Mouse (Mus musculus) megakaryocyte, adult 5-6 weeks (primary cell): Measurements from ENCODE around the gene Gm10563. TPM values are rescaled to one million over a fixed set of nuclear protein-coding genes. Genes with fewer than 3 reads are reported as not detected.
"Not testable (repeated sequence)": the region's sequence is repeated elsewhere in the genome, so short reads cannot be mapped to it uniquely, and the experiment has no call there.

Experiments used
- ATAC-seq: 2 replicates; pipeline ENCODE4 v1.8.0; 2016; ENCODE audit warnings: mild to moderate bottlenecking, inconsistent platforms; ENCODE audit not compliant: poor library complexity, severe bottlenecking
- total RNA-seq, 2 experiments: library from RNA; stranded (forward) in 1 of 2; stranded (reverse) in 1 of 2; fragments of 153-499, 151-499 nt in 1 of 2; fragments of 221-1000, 200-1000 nt in 1 of 2; gene quantifications; 2 replicates each; pipeline versions ENCODE4 v1.2.3 to v1.2.4; 2015 to 2017

Gm10563 gene
- total RNA-seq (2015) (not detected in 2 replicates), total RNA-seq (2017) (not detected in 2 replicates)

GRCm38 (mm10) chr4:155645308-155645707 lies at the start of gene Gm10563:
Gm10563 (minus strand) TSS chr4:155645408.
- not testable (repeated sequence) for ATAC-seq

- ATAC-seq: peak; percentile 85
Measured at GRCm38 (mm10) chr4:155694482-155695401, 49.5 kb upstream of the Gm10563 start.

GRCm38 (mm10) chr4:155694111-155694481 lies 48.9 kb upstream of the Gm10563 start, which contains the start of gene Fndc10:
Fndc10 (plus strand) TSS chr4:155694342.
- ATAC-seq: peak; percentile 52

GRCm38 (mm10) chr4:155692421-155692820 lies 47.2 kb upstream of the Gm10563 start:
- no peak for ATAC-seq

GRCm38 (mm10) chr4:155690571-155691375 lies 45.6 kb upstream of the Gm10563 start:
- ATAC-seq: no peak

DNA sequence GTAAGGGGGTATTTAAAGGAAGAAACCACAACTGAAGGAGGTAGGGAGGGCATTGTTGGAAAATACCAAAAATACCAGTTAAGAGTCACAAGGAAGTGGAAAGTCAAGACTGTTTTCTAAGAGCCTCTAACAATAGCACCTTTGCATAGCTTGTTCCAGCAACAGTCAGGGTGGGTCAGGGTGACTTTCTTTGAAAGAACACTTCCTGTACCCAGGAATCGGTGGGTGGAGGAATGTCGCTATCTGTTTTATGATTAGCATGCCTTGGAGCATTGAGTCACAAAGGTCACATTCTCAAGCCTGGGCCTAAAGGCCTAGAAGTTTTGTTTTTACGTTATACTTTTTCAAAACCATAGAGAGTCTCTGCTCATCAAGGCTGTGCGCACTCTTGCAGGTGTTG lies 42.6 kb upstream of the Gm10563 start:
- ATAC-seq: not testable (repeated sequence)

DNA sequence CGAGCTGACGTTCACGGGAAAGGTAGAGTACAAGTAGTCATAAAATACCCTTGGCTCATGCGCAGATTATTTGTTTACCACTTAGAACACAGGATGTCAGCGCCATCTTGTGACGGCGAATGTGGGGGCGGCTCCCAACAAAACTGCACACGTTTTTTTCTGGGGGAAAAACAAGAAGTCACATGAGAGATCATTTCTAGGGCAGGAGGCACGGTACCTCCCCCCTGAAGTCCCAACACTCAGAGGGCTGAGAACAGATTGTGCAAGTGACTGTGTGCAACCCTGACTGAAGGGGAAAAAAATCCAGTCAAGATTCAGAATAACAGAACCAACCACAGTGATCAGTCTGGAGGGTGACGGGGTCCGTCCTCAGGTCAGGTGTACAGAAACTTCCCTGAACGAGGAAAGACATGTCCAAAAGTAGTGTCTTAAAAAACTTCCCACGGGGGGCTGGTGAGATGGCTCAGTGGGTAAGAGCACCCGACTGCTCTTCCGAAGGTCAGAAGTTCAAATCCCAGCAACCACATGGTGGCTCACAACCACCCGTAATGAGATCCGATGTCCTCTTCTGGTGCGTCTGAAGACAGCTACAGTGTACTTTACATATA lies 38.6 kb upstream of the Gm10563 start:
- ATAC-seq: not testable (repeated sequence)

- ATAC-seq: no peak; the same call in 1 of the 2 replicates
Measured at GRCm38 (mm10) chr4:155675991-155676390, 30.8 kb upstream of the Gm10563 start.

DNA sequence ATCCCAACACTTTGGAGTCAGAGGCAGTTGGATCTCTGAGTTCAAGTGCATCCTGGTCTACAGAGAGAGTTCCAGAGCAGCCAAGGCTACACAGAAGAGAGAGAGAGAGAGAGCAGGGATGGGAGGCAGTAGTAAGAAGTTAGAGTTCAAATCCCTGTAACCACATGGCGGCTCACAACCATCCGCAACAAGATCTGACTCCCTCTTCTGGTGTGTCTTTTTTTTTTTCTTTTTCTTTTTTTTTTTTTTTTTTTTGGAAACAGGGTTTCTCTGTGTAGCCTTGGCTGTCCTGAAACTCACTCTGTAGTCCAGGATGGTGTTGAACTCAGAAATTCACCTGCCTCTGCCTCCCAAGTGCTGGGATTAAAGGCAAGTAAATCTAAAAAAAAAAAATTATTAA lies 26.9 kb upstream of the Gm10563 start:
- ATAC-seq: no peak

DNA sequence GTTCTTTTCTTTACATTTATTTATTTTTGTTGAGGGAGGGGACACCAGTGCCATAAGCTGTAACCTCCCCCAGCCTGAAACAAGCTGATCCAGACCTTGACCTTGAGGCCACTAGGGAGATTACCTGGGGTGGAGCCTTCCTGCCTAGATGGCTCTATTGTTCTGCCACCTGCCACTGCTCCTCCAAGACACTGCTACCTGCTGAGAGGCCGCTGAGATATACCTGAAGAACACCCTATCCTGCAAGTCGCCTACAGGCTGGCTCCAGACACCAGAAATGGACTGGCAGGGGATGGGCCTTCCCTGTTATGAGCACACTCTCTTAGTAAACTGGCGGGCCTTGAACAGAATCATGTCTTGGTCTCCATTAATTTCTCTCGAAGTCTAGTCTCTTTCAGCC lies 25.0 kb upstream of the Gm10563 start:
- not testable (repeated sequence) for ATAC-seq

- ATAC-seq: no peak
Measured at GRCm38 (mm10) chr4:155669598-155670075, 24.4 kb upstream of the Gm10563 start.

DNA sequence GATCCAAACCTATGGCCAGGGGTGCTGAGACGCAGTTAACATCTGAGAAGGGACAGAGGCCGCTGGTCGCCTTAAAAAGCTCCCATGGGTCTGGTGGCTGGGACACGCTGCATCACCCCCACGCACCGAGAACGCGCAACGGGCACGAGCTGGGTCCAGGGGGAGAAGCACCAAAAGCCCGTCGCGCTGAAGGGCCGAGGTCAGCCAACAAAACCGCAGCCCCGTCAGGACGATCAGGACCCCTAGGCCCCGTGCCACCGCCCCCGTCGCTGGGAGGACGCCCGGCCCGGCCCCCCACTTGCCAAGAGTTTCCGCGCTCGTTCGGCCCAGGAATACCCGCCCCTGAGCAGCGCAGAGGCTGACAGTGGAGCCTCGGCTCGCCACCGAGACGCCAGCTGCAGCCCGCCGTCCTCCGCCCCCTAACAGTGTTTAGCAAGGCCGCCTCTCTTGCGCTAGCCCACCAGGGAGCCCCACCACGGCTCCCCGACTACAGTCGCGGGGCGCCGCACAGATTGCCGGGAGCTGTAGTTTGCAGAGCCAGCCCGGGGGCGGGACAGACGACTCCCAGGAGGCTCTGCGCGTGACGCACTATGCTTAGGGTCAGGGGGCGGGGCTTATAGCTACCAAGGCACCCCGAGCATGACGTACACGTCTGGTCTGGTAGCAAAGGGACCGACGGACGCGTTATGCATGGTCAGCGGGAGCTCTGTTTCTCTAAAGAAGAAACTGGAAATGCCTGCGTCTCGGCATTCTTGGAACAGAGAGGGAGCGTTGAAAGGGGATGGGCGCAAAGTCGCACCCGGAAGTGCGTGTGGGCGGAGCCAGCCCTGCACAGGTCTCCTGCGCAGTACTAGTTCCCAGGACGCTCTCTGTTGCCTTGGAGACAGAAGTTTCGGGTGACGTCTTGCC lies 23.7 kb upstream of the Gm10563 start, which contains the start of gene Mib2:
Gene Mib2 (minus strand): TSS at position 510 of the 909 bp plus-strand sequence.
- peak; percentile 96 for ATAC-seq

GRCm38 (mm10) chr4:155666903-155667302 lies 21.7 kb upstream of the Gm10563 start:
- no peak for ATAC-seq

- ATAC-seq: no peak
Measured at GRCm38 (mm10) chr4:155660641-155661040, 15.4 kb upstream of the Gm10563 start.

GRCm38 (mm10) chr4:155658961-155659360 lies 13.8 kb upstream of the Gm10563 start:
- no peak for ATAC-seq

DNA sequence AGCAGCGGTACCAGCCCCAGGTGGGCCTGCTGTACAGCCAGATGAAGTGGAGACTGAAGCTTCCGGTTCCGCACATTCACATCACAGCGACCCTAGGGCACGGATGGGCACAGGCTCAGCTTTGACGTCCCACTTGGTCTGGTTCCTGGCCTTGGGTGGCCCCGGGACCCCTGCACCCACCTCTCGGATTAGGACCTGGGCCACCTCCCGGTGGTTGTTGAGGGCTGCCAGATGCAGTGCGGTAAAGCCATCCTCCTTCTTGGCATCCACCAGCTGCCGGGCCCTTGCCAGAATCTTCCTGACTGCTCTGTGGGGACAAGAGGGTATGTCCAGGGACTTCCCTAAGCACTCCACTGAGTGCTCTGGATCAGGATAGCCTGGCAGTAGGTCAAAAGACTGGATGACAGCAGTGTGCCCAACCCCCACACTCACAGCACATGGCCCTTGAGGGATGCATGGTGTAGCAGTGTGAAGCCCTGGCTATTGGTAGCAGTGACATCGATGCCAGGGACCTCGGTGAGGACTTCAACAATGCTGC lies 11.1 kb upstream of the Gm10563 start:
- no peak for ATAC-seq

DNA sequence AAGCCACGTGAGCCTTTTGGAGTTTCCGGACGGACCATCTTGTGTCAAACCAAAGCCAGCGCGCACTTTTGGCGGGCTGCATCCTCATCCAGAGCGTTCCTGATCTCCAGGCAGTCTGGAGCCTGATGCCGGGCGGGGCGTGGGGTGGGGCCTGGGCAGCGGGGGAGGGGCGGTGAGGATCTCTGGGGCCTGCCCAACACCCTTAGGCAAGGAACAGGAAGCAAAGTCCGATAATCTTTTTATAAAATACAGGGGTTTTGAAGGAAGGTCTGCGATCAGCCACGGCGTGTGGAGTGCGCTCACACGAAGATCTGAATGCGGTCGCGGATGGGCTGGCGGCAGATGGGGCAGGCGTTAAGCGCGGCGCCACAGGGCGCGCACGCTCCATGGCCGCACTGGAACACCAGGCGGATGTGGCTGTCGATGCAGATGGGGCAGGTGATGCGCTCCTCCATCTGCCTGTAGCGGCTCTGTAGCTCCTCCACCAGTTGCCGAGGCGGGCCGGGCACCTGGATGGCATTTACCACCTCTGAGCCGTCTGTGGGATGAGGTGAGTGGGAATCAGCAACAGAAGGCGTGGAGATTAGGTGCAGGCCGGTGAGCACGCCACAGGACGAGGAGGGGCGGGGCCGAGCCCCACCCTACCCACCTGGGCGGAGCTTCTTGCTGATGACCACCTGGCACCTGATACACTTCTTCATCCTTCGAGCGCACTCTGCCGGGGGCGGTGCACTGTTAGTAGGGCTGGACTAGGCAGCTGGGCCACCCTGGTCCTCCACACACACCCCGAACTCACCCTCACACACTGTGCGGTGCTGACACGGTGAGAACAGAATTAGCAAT lies 9.5 kb upstream of the Gm10563 start:
- ATAC-seq: peak; percentile 58

DNA sequence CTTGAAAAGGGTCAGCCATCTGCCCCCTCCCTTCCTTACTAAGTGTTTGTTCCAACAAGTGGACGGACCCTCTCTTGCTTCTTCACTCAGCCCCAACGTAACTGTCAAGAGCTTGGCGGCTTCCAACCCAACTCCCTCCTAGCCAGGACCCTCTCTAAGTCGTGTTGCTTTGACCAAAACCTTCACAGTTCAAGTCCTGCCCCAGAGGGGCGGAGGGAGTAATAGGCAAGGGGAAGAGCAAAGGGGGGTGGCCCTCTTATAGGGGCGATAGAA lies 8.9 kb upstream of the Gm10563 start:
- ATAC-seq: no peak
